Mouse (Mus musculus) c-Kit-positive CD71-negative TER-119-negative erythroid progenitor cells, embryonic 14.5 days (primary cell): ENCODE measurements around the gene Cyp4f14.
"Not testable (repeated sequence)": the region's sequence is repeated elsewhere in the genome, so short reads cannot be mapped to it uniquely, and the experiment has no call there.

ENCODE experiments used
- DNase-seq: peaks from one replicate; pipeline ENCODE4 v3.0.0-alpha.2; 2013; ENCODE audit warnings: low read depth

Cyp4f14 gene

GRCm38 (mm10) chr17:32891239-32892180, 25.6 kb downstream of the Cyp4f14 start, which contains the start of gene Zfp870:
Zfp870 (minus strand) TSS chr17:32891642.
- peak; percentile 69 for DNase-seq

GRCm38 (mm10) chr17:32890852-32891238, 26.3 kb downstream of the Cyp4f14 start:
- no peak for DNase-seq

DNA sequence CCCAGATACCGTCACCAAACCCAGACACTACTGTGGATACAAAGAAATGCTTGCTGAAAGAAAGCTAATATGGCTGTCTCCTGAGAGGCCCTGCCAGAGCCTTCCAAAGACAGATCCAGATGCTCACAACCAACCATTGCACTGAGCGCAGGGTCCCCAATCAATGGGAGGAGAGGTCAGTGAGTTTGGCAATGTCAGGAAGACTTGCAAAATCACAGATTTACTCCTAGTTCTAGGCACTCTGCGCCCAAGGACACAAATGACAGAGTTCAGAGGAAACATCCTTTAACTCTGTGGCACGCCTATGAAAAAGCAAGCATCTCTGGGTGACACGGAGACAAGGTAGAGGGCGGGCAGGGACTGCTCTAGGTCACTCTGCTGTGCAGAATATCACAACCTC, 27.5 kb downstream of the Cyp4f14 start:
- no peak for DNase-seq

DNA sequence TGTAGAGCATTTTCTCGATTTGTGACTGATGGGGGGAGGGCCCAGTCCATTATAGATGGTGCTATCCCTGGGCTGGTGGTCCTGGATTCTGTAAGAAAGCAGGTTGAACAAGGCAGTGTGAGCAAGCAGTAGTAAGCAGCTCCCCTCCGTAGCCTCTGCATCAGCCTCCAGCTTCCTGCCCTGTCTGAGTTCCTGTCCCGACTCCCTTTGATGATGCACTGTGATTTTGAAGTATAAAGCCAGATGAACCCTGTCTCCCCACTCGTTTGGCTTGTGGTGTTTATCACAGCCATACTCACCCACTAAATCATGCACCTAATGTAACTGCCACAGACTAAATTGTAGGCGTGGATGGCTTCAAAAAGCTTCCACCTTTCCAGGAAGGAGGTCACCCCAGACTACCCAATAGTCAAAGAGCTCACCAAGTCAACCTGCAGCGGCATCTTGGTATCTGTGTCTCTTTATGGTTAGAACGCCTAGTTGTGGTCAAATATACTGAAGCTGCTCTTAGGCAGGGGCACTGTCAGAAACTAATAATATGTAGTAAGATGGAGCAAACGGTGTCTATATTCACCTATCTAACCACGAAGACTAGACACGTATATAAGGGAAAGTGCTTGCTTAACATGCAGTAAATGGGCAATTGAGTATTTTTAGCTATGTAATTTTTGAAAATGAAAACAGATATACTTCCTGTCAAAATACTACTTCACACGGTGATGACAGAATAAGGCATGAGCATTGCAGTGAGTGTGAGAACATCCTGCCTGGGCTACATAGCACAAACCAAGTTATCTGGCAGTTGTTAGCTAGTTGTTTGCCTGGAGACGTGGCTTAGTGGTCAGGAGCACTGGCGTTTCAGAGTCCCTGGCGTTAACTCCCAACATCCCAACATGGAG, 36.6 kb downstream of the Cyp4f14 start:
- DNase-seq: no peak

- no peak for DNase-seq
These were observed 38.4 kb downstream of the Cyp4f14 start for GRCm38 (mm10) chr17:32878773-32879172.

DNA sequence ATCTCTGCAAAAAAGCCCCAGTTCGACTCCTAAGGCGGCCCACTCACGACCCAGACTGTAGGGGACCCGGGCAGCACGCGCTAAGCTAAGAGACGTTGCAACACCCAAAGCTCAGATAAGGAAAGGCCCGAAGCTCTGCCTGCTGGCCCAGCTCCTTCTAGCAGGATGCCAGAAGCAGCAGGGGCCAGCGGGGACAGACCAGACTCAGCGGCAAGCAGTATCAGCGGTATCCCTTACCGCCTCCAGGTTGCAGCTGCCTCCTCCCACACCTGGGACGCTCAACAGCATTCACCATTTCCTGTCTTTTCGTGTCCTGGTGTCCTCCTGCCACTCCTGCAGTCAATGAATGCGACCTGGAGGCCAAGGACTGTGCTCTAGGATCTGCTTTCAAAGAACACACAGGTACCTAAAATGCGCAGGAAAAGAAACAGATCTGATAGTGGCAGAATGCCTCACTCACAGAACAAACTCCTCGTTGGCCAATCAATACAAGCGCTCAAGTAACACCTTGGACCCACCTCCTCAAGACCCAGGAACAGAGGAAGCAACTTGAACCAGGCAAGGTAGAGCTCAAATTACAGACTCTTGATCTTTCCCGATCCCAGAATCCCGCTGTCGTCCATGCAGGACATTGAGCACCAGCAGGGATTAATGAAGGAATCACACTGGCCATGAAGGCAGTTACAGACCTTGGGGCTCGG, 39.5 kb downstream of the Cyp4f14 start:
- no peak for DNase-seq

GRCm38 (mm10) chr17:32872696-32873095, 44.4 kb downstream of the Cyp4f14 start:
- no peak for DNase-seq

DNA sequence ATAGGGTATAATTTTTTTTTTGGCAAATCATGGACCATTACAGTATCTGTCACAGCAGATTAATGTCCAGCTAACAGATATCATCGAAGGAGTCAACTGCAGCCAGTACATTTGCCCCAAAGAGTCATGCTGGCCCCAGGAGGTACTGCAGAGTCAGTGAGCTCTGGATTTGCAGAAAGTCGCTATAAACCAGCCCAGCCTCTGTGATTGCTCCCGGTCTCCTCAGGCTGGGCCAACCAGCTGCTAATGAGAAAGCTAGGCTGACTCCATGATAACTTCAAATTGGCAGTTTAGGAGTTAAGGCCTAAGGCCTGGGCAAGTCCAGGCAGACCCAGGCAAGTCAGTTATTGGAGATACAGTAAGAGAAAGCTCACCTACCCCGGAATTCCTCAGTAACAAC, 45.1 kb downstream of the Cyp4f14 start:
- no peak for DNase-seq

GRCm38 (mm10) chr17:32871483-32871882, 45.7 kb downstream of the Cyp4f14 start:
- no peak for DNase-seq

DNA sequence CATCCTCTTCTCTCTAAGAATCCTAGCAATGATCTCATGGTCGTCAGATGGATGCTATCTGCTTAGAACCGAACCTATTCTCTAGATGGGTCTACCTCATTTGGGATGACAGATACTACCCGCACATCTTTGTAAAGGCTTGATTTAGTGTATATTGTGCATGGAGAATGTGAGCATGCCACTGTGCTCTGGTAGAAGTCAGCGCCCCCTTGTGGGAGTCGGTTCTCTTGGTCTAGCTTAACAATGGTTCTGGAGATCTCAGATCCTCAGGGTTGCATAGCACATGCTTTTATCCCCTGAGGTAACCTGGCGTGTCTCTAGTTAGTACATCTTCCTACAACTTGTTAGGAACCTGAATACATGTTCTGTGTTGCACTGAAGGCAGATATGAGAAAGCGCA, 49.9 kb downstream of the Cyp4f14 start:
- not testable (repeated sequence) for DNase-seq

- not testable (repeated sequence) for DNase-seq
These were observed 60.4 kb downstream of the Cyp4f14 start for GRCm38 (mm10) chr17:32856713-32857112.
